Mouse (Mus musculus) c-Kit-negative CD71-positive TER-119-positive erythroid progenitor cells, embryonic 14.5 days (primary cell): ENCODE data around the gene Ndufs5.
A peak's percentile ranks its signal among the peaks of the same experiment; 100 is the strongest.

Source experiments
- DNase-seq: peaks from one replicate; pipeline ENCODE4 v3.0.0-alpha.2; 2013; ENCODE audit warnings: low read depth, low spot score

The Ndufs5 gene

GRCm38 (mm10) chr4:123717574-123718433 is at the start of gene Ndufs5:
TSS of gene Ndufs5 (minus strand) at chr4:123718202.
- DNase-seq, result peak; percentile 94

- no peak for DNase-seq
Observed at GRCm38 (mm10) chr4:123765071-123765470, 47.1 kb upstream of the Ndufs5 start.

- no peak for DNase-seq
Observed at GRCm38 (mm10) chr4:123758306-123758705, 40.3 kb upstream of the Ndufs5 start.

GRCm38 (mm10) chr4:123750707-123751312 is 32.8 kb upstream of the Ndufs5 start:
- DNase-seq, result no peak

GRCm38 (mm10) chr4:123750152-123750651 is 32.2 kb upstream of the Ndufs5 start, which contains the start of gene Akirin1:
TSS of gene Akirin1 (minus strand) at chr4:123750345.
- DNase-seq, result peak; percentile 90

- no peak for DNase-seq
Observed at GRCm38 (mm10) chr4:123749484-123750130, 31.6 kb upstream of the Ndufs5 start.

- peak; percentile 30 for DNase-seq
Observed at GRCm38 (mm10) chr4:123748726-123749415, 30.9 kb upstream of the Ndufs5 start.

GRCm38 (mm10) chr4:123745221-123745775 is 27.3 kb upstream of the Ndufs5 start:
- DNase-seq, result no peak

GRCm38 (mm10) chr4:123742891-123743290 is 24.9 kb upstream of the Ndufs5 start:
- DNase-seq, result no peak

GRCm38 (mm10) chr4:123738708-123739107 is 20.7 kb upstream of the Ndufs5 start:
- DNase-seq, result no peak

- DNase-seq, result no peak
Observed at GRCm38 (mm10) chr4:123733532-123733931, 15.5 kb upstream of the Ndufs5 start.

- no peak for DNase-seq
Observed at GRCm38 (mm10) chr4:123732921-123733320, 14.9 kb upstream of the Ndufs5 start.

- DNase-seq, result no peak
Observed at GRCm38 (mm10) chr4:123732163-123732910, 14.3 kb upstream of the Ndufs5 start.

- no peak for DNase-seq
Observed at GRCm38 (mm10) chr4:123721761-123722160, 3.8 kb upstream of the Ndufs5 start.

- no peak for DNase-seq
Observed at GRCm38 (mm10) chr4:123718434-123718780, 405 bp upstream of the Ndufs5 start.

- no peak for DNase-seq
Observed at GRCm38 (mm10) chr4:123712431-123712830, 5.6 kb downstream of the Ndufs5 start.

- DNase-seq, result no peak
Observed at GRCm38 (mm10) chr4:123707340-123707739, 10.7 kb downstream of the Ndufs5 start.

GRCm38 (mm10) chr4:123705340-123705739 is 12.7 kb downstream of the Ndufs5 start:
- DNase-seq, result no peak

- DNase-seq, result no peak
Observed at GRCm38 (mm10) chr4:123693384-123693783, 24.6 kb downstream of the Ndufs5 start.

- no peak for DNase-seq
Observed at GRCm38 (mm10) chr4:123692071-123692470, 25.9 kb downstream of the Ndufs5 start.

- DNase-seq, result no peak
Observed at GRCm38 (mm10) chr4:123690311-123690710, 27.7 kb downstream of the Ndufs5 start.
